Mouse (Mus musculus) kidney, adult 2 months (tissue): Measurements from ENCODE around the gene Fancm. TPM values are rescaled to one million over a fixed set of nuclear protein-coding genes. Genes with fewer than 3 reads are reported as not detected.
"Not testable (repeated sequence)": the region's sequence is repeated elsewhere in the genome, so short reads cannot be mapped to it uniquely, and the experiment has no call there.

Experiments used
- DNase-seq: peaks from one replicate; pipeline ENCODE4 v3.0.0; 2021
- H3K27ac ChIP-seq: fragments of 200-500 bp; 2 replicates; pipeline ENCODE4 v1.5.1; 2012; ENCODE audit warnings: low read depth, low read length, control low read depth, inconsistent platforms; ENCODE audit not compliant: insufficient read depth
- H3K27me3 ChIP-seq: fragments of 200-500 bp; replicated peaks from 2 replicates; pipeline ENCODE4 v1.6.1; 2012; ENCODE audit warnings: mild to moderate bottlenecking, moderate library complexity, low read length, inconsistent platforms; ENCODE audit not compliant: control insufficient read depth, insufficient read depth
- H3K36me3 ChIP-seq: fragments of 200-500 bp; 2 replicates; pipeline ENCODE4 v1.6.1; 2012; ENCODE audit warnings: mild to moderate bottlenecking, moderate library complexity, low read length, inconsistent platforms; ENCODE audit not compliant: control insufficient read depth, insufficient read depth
- H3K4me1 ChIP-seq: fragments of 200-500 bp; 2 replicates; pipeline ENCODE4 v1.6.1; 2011; ENCODE audit warnings: low read length; ENCODE audit not compliant: control insufficient read depth, insufficient read depth
- H3K4me3 ChIP-seq: fragments of 200-500 bp; 2 replicates; pipeline ENCODE4 v1.5.1; 2011; ENCODE audit warnings: mild to moderate bottlenecking, low read depth, low read length, control low read depth; ENCODE audit not compliant: insufficient read depth
- CTCF ChIP-seq: fragments of 200-500 bp; conservative IDR thresholded peaks from 2 replicates; pipeline ENCODE4 v1.5.1; 2011; ENCODE audit warnings: low read depth, mild to moderate bottlenecking, control low read depth, low read length, moderate library complexity, mixed read lengths; ENCODE audit not compliant: insufficient read depth, insufficient read length
- POLR2A ChIP-seq: fragments of 200-500 bp; IDR thresholded peaks from one replicate; pipeline ENCODE4 v1.6.1; 2011; ENCODE audit warnings: low read depth, low read length, control low read depth
- WGBS: fragments of 180-500 bp; shearing (Covaris S2); methylation state at CpG from one replicate; pipeline ENCODE4 v1.1.7; 2018; 5-methylcytosine and 5-hydroxymethylcytosine counted together
- polyA plus RNA-seq: library from polyadenylated mRNA; depleted of rRNA; stranded (reverse); fragments of >200 nt; gene quantifications from 2 replicates; pipeline ENCODE4 v1.2.3, GENCODE M21; 2012; rRNA removed

Fancm gene
- polyA plus RNA-seq, 1 experiment = 1.2 TPM

DNA sequence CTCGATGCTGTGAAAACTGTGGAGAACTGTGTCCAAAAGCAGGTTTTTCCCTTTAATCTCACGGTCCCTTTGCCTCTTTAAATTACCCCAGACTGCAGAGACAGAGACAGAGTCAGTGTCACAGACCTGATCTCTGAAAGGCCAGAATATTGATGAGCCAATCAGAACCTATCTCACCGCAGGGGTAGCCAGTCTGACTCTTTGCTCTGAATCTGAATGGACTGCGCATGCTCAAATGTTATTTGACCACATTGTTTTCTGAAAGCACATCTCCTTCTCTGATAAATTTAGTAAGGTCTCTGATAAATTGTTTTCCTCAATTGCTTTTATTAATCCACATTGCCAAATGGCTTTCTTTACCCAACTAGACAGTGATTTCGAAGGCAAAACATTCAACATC lies 44.0 kb downstream of the Fancm start:
- TF ChIP-seq POLR2A (no peak), CTCF (no peak)
- no peak for DNase-seq
- Histone ChIP-seq H3K27ac (no peak overlapping the region), H3K27me3 (no peaks in the 10 kb centered on the region), H3K4me3 (no peak overlapping the region), H3K36me3 (peaks cover 4% of the 10 kb centered on the region; the same call in 1 of the 2 replicates), H3K4me1 (no peaks in the 10 kb centered on the region)
- WGBS = 95% methylated on average over 5 of the region's 5 CpGs

DNA sequence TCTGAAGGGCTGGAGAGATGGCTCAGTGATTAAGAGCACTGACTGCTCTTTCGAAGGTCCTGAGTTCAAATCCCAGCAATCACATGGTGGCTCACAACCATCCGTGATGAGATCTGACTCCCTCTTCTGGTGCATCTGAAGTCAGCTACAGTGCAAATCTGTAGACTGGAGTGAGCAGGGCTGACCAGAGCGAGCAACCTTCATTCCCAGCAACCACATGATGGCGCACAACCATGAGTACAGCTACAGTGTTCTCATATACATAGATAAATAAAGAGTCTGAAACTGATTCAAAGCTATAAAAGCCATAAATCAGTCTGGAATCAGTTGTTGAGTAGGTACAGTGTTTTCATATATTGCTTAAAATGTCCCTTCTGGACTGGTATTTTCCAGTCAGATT lies 60.7 kb downstream of the Fancm start:
- not testable (repeated sequence) for H3K27ac ChIP-seq, H3K36me3 ChIP-seq, H3K4me1 ChIP-seq, DNase-seq, H3K4me3 ChIP-seq, H3K27me3 ChIP-seq
- WGBS = 96% methylated on average over 4 of the region's 4 CpGs

DNA sequence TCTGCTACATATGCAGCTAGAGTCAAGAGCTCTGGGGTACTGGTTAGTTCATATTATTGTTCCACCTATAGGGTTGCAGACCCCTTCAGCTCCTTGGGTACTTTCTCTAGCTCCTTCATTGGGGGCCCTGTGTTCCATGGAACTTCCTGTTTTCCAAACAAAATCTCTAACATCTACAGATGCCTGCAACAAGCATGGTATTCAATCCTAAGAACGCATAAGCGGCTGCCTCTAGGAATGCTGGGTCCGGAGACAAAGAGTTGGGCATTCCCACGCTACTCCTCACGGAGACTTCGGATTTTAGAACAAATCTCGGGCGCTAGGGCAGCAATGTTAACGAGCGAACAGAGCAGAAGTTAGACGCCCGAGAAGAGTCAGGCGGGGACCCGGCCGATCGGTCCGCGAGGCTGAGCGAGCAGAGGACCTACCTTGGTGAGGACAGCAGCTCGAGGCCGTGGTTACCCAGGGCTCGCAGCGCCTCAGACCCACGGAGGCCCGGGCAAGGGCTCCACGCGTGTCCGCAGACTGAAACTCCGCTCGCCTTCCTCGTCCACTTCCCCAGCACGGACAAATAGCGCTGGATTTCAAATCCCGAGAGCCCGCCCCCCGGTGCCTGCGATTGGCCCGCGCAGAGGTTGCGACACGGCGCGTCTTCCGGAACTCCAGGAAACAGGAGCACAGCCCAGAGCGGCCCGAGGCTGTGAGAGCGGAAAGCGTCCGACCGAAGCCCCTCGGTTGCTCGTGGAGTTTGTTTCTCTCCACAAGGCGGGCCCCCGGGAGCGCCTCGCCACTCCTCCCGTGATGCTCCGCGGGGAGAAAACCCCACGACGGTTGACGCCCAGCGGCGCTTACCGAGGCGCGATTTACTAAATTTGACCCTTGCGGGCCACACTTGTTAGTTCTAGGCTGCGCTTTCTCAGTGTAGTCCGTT lies 96.9 kb downstream of the Fancm start, which contains the start of gene Mis18bp1:
Gene Mis18bp1, minus strand, starts transcription at position 584 of the 931 bp plus-strand sequence.
- H3K27me3 ChIP-seq = no peaks in the 10 kb centered on the region
- H3K36me3 ChIP-seq = no peaks in the 10 kb centered on the region
- H3K4me3 ChIP-seq = peak within 1 kb of the TSS; percentile 89
- no peak for TF ChIP-seq POLR2A
- under 1% methylated on average over 70 of the region's 70 CpGs for WGBS
- H3K4me1 ChIP-seq = no peaks in the 10 kb centered on the region
- DNase-seq = peak; percentile 97
- peak within 1 kb of the TSS; percentile 86 for H3K27ac ChIP-seq

DNA sequence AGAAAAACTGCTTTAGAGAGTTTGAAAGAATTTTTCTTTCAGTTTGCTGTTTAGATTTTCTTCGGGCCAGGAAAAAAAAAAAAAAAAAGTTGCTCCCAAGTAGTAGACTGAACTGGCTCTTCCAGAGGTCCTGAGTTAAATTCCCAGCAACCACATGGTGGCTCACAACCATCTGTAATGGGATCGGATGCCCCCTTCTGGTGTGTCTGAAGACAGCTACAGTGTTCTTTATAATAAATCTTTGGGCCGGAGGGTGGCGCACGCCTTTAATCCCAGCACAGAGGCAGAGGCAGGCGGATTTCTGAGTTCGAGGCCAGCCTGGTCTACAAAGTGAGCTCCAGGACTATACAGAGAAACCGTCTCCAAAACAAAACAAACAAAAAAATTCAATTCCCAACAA lies 97.6 kb downstream of the Fancm start:
- 19% methylated on average over 8 of the region's 8 CpGs for WGBS
- H3K4me3 ChIP-seq = peak overlapping the region; percentile 89
- not testable (repeated sequence) for H3K36me3 ChIP-seq, H3K27me3 ChIP-seq, H3K4me1 ChIP-seq
- peak overlapping the region; percentile 86 for H3K27ac ChIP-seq
- TF ChIP-seq CTCF = peak; percentile 31; the same call in 1 of the 2 replicates
- DNase-seq = peak; percentile 69

DNA sequence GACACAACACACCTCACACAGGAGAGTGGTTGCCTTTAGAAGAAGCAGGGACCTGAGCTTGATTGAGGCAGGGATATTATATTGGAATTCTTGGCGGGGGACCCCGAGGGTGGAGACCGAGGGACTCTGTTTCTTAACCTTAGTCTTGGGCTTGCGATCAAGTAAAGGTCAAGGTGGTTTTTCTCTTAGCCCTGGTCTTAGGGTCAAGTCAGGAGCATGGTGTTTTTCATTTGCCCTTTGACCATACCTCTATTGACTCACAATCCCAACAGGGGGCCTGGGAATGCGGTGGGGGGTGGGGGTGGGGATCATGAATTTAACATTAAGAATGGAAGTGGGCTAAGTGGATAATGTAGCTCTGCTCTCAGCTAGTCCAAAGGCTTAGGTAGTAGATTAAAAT lies 98.3 kb downstream of the Fancm start:
- Histone ChIP-seq H3K36me3 (no peaks in the 10 kb centered on the region), H3K4me3 (no peak overlapping the region), H3K27me3 (no peaks in the 10 kb centered on the region), H3K4me1 (no peaks in the 10 kb centered on the region), H3K27ac (no peak overlapping the region)
- no peak for DNase-seq
- TF ChIP-seq POLR2A (no peak), CTCF (no peak)
- 94% methylated on average over 5 of the region's 5 CpGs for WGBS

Other genes starting within 250 kb of the Fancm start
- 0.33 and 0.50 TPM in 2 replicates for gene Gm527, start 157.7 kb upstream of the Fancm start, polyA plus RNA-seq
- gene Klhl28, start 110.1 kb upstream of the Fancm start, polyA plus RNA-seq = 1.4 and 2.2 TPM in 2 replicates
- 4.8 and 5.8 TPM in 2 replicates for gene Togaram1, start 109.8 kb upstream of the Fancm start, polyA plus RNA-seq
- 6.3 and 6.7 TPM in 2 replicates for gene Prpf39, start 39.3 kb upstream of the Fancm start, polyA plus RNA-seq
- gene Fkbp3, start 1.6 kb upstream of the Fancm start, polyA plus RNA-seq = 50.5 and 80.3 TPM in 2 replicates
- 0.03 TPM in 1 of 2 replicates, not detected in the other for gene Mis18bp1, start 97.0 kb downstream of the Fancm start, polyA plus RNA-seq
- not detected in 2 replicates for gene Wdr20rt, start 149.9 kb downstream of the Fancm start, polyA plus RNA-seq